Mouse (Mus musculus) embryonic facial prominence, embryonic 15.5 days (tissue): ENCODE measurements around the gene Tatdn2. TPM values are rescaled to one million over a fixed set of nuclear protein-coding genes. Genes with fewer than 3 reads are reported as not detected.

Experiments
- ATAC-seq: fragments of 200-750 bp; cut with Nextera tagmentation; 2 replicates; pipeline ENCODE4 v1.8.0; 2017; ENCODE audit warnings: low read depth, moderate TSS enrichment; ENCODE audit not compliant: insufficient number of reproducible peaks, low FRiP score, low TSS enrichment
- H3K27ac ChIP-seq: fragments of 300-500 bp; sonication (generic); replicated peaks from 2 replicates; pipeline ENCODE4 v1.5.1; 2015; ENCODE audit warnings: mild to moderate bottlenecking, inconsistent platforms
- H3K27me3 ChIP-seq: fragments of 300-500 bp; sonication (generic); 2 replicates; pipeline ENCODE4 v1.6.1; 2015; ENCODE audit warnings: inconsistent platforms
- H3K36me3 ChIP-seq: fragments of 300-500 bp; sonication (generic); 2 replicates; pipeline ENCODE4 v1.6.1; 2015; ENCODE audit warnings: mild to moderate bottlenecking, inconsistent platforms
- H3K4me1 ChIP-seq: fragments of 300-500 bp; sonication (generic); 2 replicates; pipeline ENCODE4 v1.6.1; 2015; ENCODE audit warnings: inconsistent platforms
- H3K4me2 ChIP-seq: fragments of 300-500 bp; sonication (generic); replicated peaks from 2 replicates; pipeline ENCODE4 v1.6.1; 2015; ENCODE audit warnings: mild to moderate bottlenecking, inconsistent platforms
- H3K4me3 ChIP-seq: fragments of 300-500 bp; sonication (generic); replicated peaks from 2 replicates; pipeline ENCODE4 v1.5.1; 2015; ENCODE audit warnings: mild to moderate bottlenecking, inconsistent platforms
- H3K9ac ChIP-seq: fragments of 300-500 bp; sonication (generic); 2 replicates; pipeline ENCODE4 v1.6.1; 2015; ENCODE audit warnings: inconsistent platforms
- H3K9me3 ChIP-seq: fragments of 300-500 bp; sonication (generic); replicated peaks from 2 replicates; pipeline ENCODE4 v1.6.1; 2016; ENCODE audit warnings: inconsistent platforms
- WGBS: fragments of 180-500 bp; shearing (Covaris S2); methylation state at CpG from one replicate; pipeline ENCODE4 v1.1.7; 2015; 5-methylcytosine and 5-hydroxymethylcytosine counted together
- polyA plus RNA-seq: library from polyadenylated mRNA; unstranded; fragments of >200 nt; fragmentation: Nextera tagmentation; extraction: Ambion mirVana; gene quantifications from 2 replicates; pipeline ENCODE4 v1.2.1, GENCODE M21; 2015

Tatdn2 gene
- 0.95 and 1.1 TPM in 2 replicates for polyA plus RNA-seq

DNA sequence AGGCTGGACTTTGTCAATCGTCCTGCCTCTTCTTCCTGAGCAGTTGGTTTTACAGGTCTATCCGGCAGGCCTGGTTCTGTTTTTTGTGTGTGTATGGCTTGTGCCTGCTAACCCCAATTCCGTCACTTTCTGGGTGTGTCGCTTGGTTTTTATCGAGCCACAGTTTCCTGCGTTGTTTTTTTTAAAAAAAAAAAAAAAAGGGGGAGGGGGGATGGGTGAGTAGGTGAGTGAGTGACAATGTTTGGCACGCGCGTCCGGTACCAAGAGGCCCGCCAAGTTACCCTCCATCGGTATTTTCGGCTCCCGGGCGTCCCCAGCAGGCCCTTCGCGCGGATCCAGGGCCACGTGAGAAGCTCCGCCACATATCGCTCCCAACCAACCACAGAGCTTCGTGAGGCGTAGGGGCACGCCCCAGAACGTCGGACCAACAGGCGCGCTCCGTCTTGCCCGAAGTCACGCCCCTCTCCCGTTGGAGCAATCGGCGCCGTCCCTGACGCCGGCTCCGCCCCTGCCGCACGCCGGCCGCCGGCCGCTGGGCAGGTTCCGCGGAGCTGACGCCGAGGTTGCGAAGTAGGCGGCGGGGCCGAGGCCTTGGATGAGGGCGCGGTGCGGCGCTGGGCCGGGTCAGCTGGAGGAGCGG, at the start of gene Tatdn2:
TSS of gene Tatdn2 (plus strand) at position 469 of the 640 bp plus-strand sequence.
- peak within 1 kb of the TSS; percentile 65 for H3K4me3 ChIP-seq
- peaks cover 19% of the 10 kb centered on the region for H3K36me3 ChIP-seq
- no peaks in the 10 kb centered on the region for H3K27me3 ChIP-seq
- no peaks in the 10 kb centered on the region for H3K9me3 ChIP-seq
- peak within 1 kb of the TSS; percentile 88 for H3K27ac ChIP-seq
- under 1% methylated on average over 58 of the region's 58 CpGs for WGBS
- H3K9ac ChIP-seq, result peak within 1 kb of the TSS; percentile 52
- H3K4me1 ChIP-seq, result peaks cover 22% of the 10 kb centered on the region
- peak within 1 kb of the TSS; percentile 93 for H3K4me2 ChIP-seq
- peak; percentile 98 for ATAC-seq

DNA sequence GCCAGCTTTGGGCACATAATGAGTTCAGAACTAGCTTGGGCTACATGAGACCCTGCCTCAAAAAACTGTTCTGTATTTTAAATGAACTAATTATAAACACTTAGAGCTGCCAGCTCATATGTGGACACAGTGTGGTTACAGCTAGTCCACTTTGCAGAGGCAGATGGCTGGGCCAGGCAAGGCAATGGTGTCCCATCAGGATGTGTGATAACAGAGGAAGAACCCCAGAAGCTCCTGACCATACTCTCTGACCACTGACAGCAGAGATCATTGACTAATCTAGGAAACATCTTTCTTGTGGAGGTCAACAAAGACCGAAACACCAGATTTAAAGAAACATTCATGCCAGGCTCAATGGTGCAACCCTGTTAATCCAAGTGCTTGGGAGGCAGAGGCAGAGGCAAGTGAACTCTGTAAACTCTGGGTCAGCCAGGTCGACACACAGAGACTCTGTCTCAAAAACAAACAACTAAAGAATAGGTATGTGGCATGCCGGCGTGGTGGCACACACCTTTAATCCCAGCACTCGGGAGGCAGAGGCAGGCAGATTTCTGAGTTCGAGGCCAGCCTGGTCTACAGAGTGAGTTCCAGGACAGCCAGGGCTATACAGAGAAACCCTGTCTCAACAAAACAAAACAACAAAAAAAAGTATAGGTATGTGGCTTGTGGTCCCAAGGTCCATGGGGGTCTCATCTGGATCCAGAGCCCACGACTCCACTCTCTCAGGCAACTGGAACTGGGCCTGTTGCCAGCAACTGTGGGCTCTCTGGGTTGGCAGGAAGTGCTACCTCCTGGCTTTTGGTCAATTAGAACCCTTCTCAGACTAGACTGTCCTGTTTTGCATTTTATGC, 47.3 kb upstream of the Tatdn2 start:
- no peak overlapping the region for H3K4me3 ChIP-seq
- H3K36me3 ChIP-seq, result no peaks in the 10 kb centered on the region
- 79% methylated on average over 7 of the region's 7 CpGs for WGBS
- no peaks in the 10 kb centered on the region for H3K9me3 ChIP-seq
- H3K27me3 ChIP-seq, result no peaks in the 10 kb centered on the region
- H3K4me1 ChIP-seq, result no peaks in the 10 kb centered on the region
- H3K27ac ChIP-seq, result no peak overlapping the region
- H3K9ac ChIP-seq, result no peak overlapping the region
- no peak overlapping the region for H3K4me2 ChIP-seq
- no peak for ATAC-seq

DNA sequence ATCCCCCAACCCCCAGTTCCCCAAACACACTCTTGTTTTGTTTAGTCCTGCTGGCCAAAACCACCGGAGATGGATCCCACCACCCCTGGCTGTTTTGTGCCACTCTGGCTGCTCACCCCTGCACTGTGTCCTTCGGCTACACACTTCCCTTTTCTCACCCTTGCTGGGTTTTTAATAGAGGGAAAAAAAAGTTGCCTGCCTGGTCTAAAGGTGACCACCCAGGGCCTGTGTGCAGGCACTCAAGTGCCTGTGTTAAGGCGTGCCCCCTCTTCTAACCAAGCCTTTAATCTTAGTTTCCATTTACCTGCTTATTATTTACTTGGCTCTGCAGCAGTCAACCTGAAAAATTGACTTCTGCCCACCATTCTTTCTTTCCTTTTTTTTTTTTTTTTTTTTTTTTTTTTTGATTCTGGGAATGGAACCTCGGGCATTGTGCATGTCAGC, 46.6 kb upstream of the Tatdn2 start:
- H3K9me3 ChIP-seq, result no peaks in the 10 kb centered on the region
- no peaks in the 10 kb centered on the region for H3K36me3 ChIP-seq
- no peak overlapping the region for H3K4me2 ChIP-seq
- H3K9ac ChIP-seq, result no peak overlapping the region
- H3K4me1 ChIP-seq, result no peaks in the 10 kb centered on the region
- H3K27me3 ChIP-seq, result no peaks in the 10 kb centered on the region
- 55% methylated on average over 4 of the region's 4 CpGs for WGBS
- no peak overlapping the region for H3K4me3 ChIP-seq
- H3K27ac ChIP-seq, result no peak overlapping the region
- no peak for ATAC-seq

DNA sequence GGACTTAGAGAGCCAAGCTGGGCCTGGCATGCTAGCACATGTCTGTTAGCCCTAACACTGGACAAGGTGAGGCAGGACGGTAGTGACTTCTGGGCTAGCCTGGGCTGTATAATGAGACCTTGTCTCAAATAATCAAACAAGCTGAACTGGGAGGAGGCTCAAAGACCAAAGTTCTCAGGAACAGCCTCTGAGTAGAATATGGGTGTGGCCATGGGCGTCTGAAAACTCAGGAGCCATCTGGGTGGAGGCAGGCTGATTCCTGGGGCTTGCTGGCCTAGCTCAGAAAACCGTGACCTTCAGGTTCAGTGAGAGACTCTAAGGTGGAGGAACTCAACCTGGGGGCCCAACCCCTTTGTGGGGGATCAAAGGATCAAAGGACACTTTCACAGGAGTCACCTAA, 45.2 kb upstream of the Tatdn2 start:
- H3K9ac ChIP-seq, result no peak overlapping the region
- WGBS, result 59% methylated on average over 3 of the region's 3 CpGs
- H3K27ac ChIP-seq, result no peak overlapping the region
- no peak overlapping the region for H3K4me3 ChIP-seq
- no peaks in the 10 kb centered on the region for H3K9me3 ChIP-seq
- H3K4me2 ChIP-seq, result no peak overlapping the region
- H3K36me3 ChIP-seq, result no peaks in the 10 kb centered on the region
- no peak for ATAC-seq
- H3K4me1 ChIP-seq, result no peaks in the 10 kb centered on the region
- no peaks in the 10 kb centered on the region for H3K27me3 ChIP-seq

DNA sequence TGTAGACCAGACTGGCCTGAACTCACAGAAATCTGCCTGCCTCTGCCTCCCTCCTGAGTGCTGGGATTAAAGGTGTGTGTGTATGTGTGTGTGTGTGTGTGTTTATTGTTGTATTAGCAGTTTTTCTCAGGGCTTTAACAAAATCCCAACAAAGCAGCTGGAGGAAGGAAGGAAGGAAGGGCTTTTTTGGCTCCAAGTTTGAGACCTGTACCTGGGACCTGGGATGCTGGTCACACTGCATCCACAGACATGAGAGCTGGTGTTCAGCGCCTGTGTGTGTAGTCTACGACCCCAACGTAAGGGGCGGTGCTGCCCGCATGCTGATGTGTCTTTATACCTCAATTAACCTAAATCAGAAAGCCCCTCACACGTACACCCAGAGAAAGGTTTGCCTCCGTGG, 43.3 kb upstream of the Tatdn2 start:
- no peak overlapping the region for H3K4me2 ChIP-seq
- WGBS, result 88% methylated on average over 7 of the region's 7 CpGs
- no peak for ATAC-seq

DNA sequence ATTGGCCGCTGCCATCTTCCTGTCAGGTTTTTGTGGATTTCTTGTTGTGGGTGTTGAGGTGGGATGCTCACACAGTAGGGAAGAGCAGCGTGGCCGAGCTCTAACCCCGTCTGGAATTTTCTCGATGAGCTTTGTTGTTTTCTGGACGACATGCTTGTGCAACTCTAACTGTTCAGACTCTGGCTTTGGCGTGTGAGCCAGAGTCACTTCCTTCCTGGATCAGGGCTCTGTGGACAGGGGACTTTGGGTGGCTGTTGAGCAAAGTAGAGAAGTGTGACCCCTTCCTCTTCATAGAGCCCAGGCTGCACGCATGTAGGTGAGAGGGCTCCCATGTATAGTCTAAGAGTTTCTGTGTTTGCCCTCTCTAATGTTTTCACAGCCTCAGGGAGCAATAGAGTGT, 42.7 kb upstream of the Tatdn2 start:
- H3K27ac ChIP-seq, result no peak overlapping the region
- no peak overlapping the region for H3K9ac ChIP-seq
- no peaks in the 10 kb centered on the region for H3K4me1 ChIP-seq
- ATAC-seq, result no peak
- H3K36me3 ChIP-seq, result no peaks in the 10 kb centered on the region
- H3K9me3 ChIP-seq, result no peaks in the 10 kb centered on the region
- no peak overlapping the region for H3K4me3 ChIP-seq
- H3K27me3 ChIP-seq, result no peaks in the 10 kb centered on the region
- H3K4me2 ChIP-seq, result no peak overlapping the region
- WGBS, result 78% methylated on average over 8 of the region's 8 CpGs

More for the DNA sequence above, 43.3 kb upstream of the Tatdn2 start:
- no peaks in the 10 kb centered on the region for H3K36me3 ChIP-seq
- H3K27me3 ChIP-seq, result no peaks in the 10 kb centered on the region
- no peak overlapping the region for H3K9ac ChIP-seq
- no peaks in the 10 kb centered on the region for H3K9me3 ChIP-seq
- no peak overlapping the region for H3K27ac ChIP-seq
- H3K4me3 ChIP-seq, result no peak overlapping the region
- no peaks in the 10 kb centered on the region for H3K4me1 ChIP-seq

DNA sequence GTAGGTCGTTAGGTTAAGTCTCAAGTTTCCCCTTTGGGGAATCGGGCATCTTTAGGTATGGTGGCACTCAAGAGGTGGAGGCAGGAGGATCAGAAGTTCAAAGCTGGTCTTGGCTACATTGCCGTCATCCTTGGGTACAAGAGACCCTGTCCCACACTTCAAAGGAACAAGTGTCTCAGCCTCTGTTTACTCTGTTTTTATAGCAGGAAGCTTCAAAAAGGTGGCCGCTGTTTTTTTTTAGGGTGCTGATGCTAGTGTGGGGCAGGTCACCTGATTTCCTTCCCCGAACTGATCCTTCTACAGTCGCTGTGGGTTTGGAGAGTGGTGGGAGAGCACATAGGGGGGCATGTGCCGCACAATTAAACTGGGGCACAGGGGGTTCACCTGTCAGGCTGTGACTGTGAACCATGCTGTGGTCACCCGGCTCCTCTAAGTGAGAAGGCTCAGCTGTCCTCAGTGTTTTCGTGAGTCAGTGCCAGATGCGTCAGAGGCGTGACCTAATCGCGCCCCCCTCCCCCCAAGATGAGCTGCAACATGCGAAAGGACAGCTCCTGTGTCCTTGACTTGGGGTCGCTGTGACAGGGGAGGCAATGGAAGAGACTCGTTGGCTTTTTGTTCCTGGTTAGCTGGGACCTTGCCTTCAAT, 42.0 kb upstream of the Tatdn2 start:
- ATAC-seq, result no peak
- no peak overlapping the region for H3K4me3 ChIP-seq
- H3K27ac ChIP-seq, result no peak overlapping the region
- no peaks in the 10 kb centered on the region for H3K9me3 ChIP-seq
- no peaks in the 10 kb centered on the region for H3K36me3 ChIP-seq
- H3K4me2 ChIP-seq, result no peak overlapping the region
- WGBS, result 76% methylated on average over 16 of the region's 16 CpGs
- no peaks in the 10 kb centered on the region for H3K27me3 ChIP-seq
- no peaks in the 10 kb centered on the region for H3K4me1 ChIP-seq
- no peak overlapping the region for H3K9ac ChIP-seq

DNA sequence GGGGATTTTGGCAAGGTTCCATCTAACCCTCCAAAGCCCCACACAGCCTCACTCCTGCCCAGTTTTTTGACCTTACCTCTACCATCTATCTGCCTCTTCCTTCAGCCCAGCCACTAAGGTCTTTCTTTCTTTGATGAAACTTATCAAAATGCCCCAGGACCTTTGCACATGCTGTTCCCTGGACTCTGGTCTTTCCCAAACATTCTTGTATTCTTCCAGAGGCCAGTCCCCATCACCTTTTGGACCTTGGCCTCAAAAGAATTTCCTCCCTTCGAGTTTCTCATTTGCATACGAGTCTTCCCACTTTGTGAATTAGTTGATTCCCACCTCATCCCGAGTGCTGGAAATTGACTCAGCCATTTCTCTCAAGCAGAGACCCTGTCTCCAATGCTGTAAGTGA, 41.4 kb upstream of the Tatdn2 start:
- peaks cover 3% of the 10 kb centered on the region; the same call in 1 of the 2 replicates for H3K4me1 ChIP-seq
- 88% methylated on average over 3 of the region's 3 CpGs for WGBS

DNA sequence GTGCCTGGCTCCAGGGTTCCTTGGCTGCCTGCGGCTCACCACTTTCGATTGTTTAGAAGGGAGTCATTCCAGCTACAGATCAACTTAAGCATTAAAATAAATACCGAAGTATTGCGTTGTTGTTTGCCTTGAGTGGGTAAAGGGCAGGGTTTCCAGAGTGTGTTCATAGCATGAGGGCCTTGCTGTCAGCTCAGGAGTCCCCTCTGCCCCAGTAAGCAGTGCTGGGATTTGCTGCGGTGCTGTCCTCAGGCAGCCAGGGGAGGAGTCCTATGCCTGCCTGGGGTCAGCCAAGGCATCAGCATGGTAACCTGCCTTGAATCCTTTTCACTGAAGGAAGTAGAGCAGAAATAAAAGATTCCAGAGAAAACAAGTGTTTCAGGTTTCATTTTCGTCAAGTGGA, 40.0 kb upstream of the Tatdn2 start:
- Histone ChIP-seq H3K36me3 (no peaks in the 10 kb centered on the region), H3K4me2 (no peak overlapping the region), H3K9me3 (no peaks in the 10 kb centered on the region), H3K27ac (no peak overlapping the region), H3K9ac (no peak overlapping the region), H3K4me3 (no peak overlapping the region), H3K4me1 (peaks cover 14% of the 10 kb centered on the region; the same call in 1 of the 2 replicates), H3K27me3 (no peaks in the 10 kb centered on the region)
- WGBS, result 72% methylated on average over 6 of the region's 6 CpGs
- no peak for ATAC-seq

More for the DNA sequence above, 41.4 kb upstream of the Tatdn2 start:
- Histone ChIP-seq H3K27ac (no peak overlapping the region), H3K9ac (no peak overlapping the region), H3K4me2 (no peak overlapping the region), H3K4me3 (no peak overlapping the region), H3K27me3 (no peaks in the 10 kb centered on the region), H3K9me3 (no peaks in the 10 kb centered on the region), H3K36me3 (no peaks in the 10 kb centered on the region)
- no peak for ATAC-seq

DNA sequence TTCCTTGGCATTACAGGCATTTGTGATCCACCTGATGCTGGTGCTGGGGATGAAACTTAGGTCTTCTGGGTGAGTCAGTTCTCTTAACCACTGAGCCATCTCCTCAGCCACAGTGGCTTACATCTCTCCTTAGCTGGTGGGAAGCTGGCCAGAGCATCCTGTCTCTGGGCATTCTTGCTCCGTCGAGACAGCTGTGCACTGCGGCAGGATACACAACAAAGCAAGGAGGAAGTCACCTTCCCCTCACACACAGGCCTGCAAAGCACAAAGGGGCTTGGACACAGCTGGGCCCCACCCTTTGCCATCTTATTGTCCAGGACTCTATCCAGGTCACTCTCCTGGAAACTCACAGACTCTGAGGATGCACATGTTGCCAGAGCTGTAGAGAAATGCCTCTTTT, 38.6 kb upstream of the Tatdn2 start:
- Histone ChIP-seq H3K4me3 (no peak overlapping the region), H3K9ac (no peak overlapping the region), H3K4me1 (peaks cover 17% of the 10 kb centered on the region; the same call in 1 of the 2 replicates), H3K4me2 (no peak overlapping the region), H3K27me3 (no peaks in the 10 kb centered on the region), H3K27ac (no peak overlapping the region), H3K36me3 (no peaks in the 10 kb centered on the region), H3K9me3 (no peaks in the 10 kb centered on the region)
- 61% methylated on average over 3 of the region's 3 CpGs for WGBS
- ATAC-seq, result no peak
